Mouse (Mus musculus): ENCODE measurements around the gene Sdc1.

DNA sequence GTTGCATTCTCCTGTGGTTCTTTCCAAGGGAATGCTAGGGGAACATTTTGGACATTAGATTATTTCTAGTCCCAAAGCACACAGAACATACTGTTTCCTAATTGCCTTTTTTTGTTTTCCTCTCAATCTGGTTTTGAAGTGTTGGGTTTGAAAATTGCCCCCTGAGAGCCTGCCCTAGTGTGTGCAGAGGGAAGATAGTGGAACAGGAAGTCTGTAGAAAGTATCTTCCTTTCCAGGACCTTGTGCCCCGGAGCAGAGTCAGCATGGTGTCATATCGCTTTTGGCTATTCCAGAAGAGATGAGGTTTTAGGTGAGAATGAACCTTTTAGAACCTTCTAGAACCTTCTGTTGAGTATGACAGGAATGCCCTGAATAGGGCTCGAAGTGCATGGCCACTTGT lies 5.6 kb downstream of the Sdc1 start:
- no peak for TF ChIP-seq GATA1 (IDR thresholded peaks at IDR 0.05; ENCODE audit: borderline replicate concordance, low read length)
- no peak for TF ChIP-seq FLI1 (IDR thresholded peaks at IDR 0.05; ENCODE audit: low read length)

All from megakaryocyte, embryonic 14.5 days (primary cell).